Mouse (Mus musculus) brown adipose tissue, adult 24 weeks (tissue): ENCODE measurements around the gene Abcb6. TPM values are rescaled to one million over a fixed set of nuclear protein-coding genes. Genes with fewer than 3 reads are reported as not detected.

Experiments used
- polyA plus RNA-seq: library from polyadenylated mRNA; stranded (reverse); fragments of >200 nt; gene quantifications from 2 replicates; pipeline ENCODE4 v1.2.4, GENCODE M21; 2012; ENCODE audit not compliant: missing spikeins, insufficient read depth, insufficient read length

Gene Abcb6
- polyA plus RNA-seq, 1 experiment, result 17.8 TPM

Other genes with a start within 250 kb of the Abcb6 start
- not detected in 2 replicates for gene Cfap65, start 244.8 kb downstream of the Abcb6 start, polyA plus RNA-seq
- gene Ihh, start 228.7 kb downstream of the Abcb6 start, polyA plus RNA-seq, result not detected in 2 replicates
- gene Nhej1, start 55.2 kb downstream of the Abcb6 start, polyA plus RNA-seq, result 7.3 and 8.2 TPM in 2 replicates
- not detected in 2 replicates for gene Slc23a3, start 46.5 kb downstream of the Abcb6 start, polyA plus RNA-seq
- 15.2 and 16.4 TPM in 2 replicates for gene Cnppd1, start 37.7 kb downstream of the Abcb6 start, polyA plus RNA-seq
- gene Retreg2, start 37.6 kb downstream of the Abcb6 start, polyA plus RNA-seq, result 30.7 and 39.4 TPM in 2 replicates
- 15.2 and 21.5 TPM in 2 replicates for gene Zfand2b, start 11.7 kb downstream of the Abcb6 start, polyA plus RNA-seq
- gene Ankzf1, start 11.8 kb upstream of the Abcb6 start, polyA plus RNA-seq, result 3.6 and 7.0 TPM in 2 replicates
- gene Atg9a, start 11.8 kb upstream of the Abcb6 start, polyA plus RNA-seq, result 13.6 and 21.0 TPM in 2 replicates
- gene Glb1l, start 30.4 kb upstream of the Abcb6 start, polyA plus RNA-seq, result 5.3 and 6.3 TPM in 2 replicates
- 44.0 and 60.2 TPM in 2 replicates for gene Stk16, start 30.4 kb upstream of the Abcb6 start, polyA plus RNA-seq
- gene Tuba4a, start 39.5 kb upstream of the Abcb6 start, polyA plus RNA-seq, result 78.7 and 108 TPM in 2 replicates
- gene A630095N17Rik, start 51.7 kb upstream of the Abcb6 start, polyA plus RNA-seq, result not detected in 2 replicates
- gene Dnajb2, start 56.0 kb upstream of the Abcb6 start, polyA plus RNA-seq, result 39.6 and 65.4 TPM in 2 replicates
- gene Ptprn, start 84.1 kb upstream of the Abcb6 start, polyA plus RNA-seq, result not detected in 2 replicates
- gene Resp18, start 98.0 kb upstream of the Abcb6 start, polyA plus RNA-seq, result not detected in 2 replicates
- 72.6 and 86.4 TPM in 2 replicates for gene Dnpep, start 137.6 kb upstream of the Abcb6 start, polyA plus RNA-seq
- gene Des, start 179.9 kb upstream of the Abcb6 start, polyA plus RNA-seq, result 68.8 and 75.5 TPM in 2 replicates
- gene Speg, start 194.9 kb upstream of the Abcb6 start, polyA plus RNA-seq, result 5.7 and 11.3 TPM in 2 replicates